Mouse (Mus musculus) intestine, postnatal 0 days (tissue): ENCODE measurements around the gene Plekhg1. TPM values are rescaled to one million over a fixed set of nuclear protein-coding genes. Genes with fewer than 3 reads are reported as not detected.

Experiments
- ATAC-seq: fragments of 200-750 bp; cut with Nextera tagmentation; 2 replicates; pipeline ENCODE4 v1.8.0; 2017; ENCODE audit warnings: mild to moderate bottlenecking, moderate TSS enrichment, moderate library complexity
- H3K27ac ChIP-seq: fragments of 300-500 bp; sonication (generic); 2 replicates; pipeline ENCODE4 v1.5.1; 2014; ENCODE audit warnings: mild to moderate bottlenecking, low read depth, low read length, moderate library complexity
- H3K27me3 ChIP-seq: fragments of 300-500 bp; sonication (generic); replicated peaks from 2 replicates; pipeline ENCODE4 v1.6.1; 2014; ENCODE audit warnings: low read length, mixed read lengths; ENCODE audit not compliant: control insufficient read depth, insufficient read depth
- H3K36me3 ChIP-seq: fragments of 300-500 bp; sonication (generic); 2 replicates; pipeline ENCODE4 v1.6.1; 2014; ENCODE audit warnings: mild to moderate bottlenecking, moderate library complexity; ENCODE audit not compliant: control insufficient read depth, insufficient read depth
- H3K4me1 ChIP-seq: fragments of 300-500 bp; sonication (generic); replicated peaks from 2 replicates; pipeline ENCODE4 v1.6.1; 2014; ENCODE audit warnings: antibody characterized with exemption, low read length, mixed read lengths; ENCODE audit not compliant: control insufficient read depth, insufficient read depth
- H3K4me2 ChIP-seq: fragments of 300-500 bp; sonication (generic); replicated peaks from 2 replicates; pipeline ENCODE4 v1.6.1; 2014; ENCODE audit warnings: low read depth, mild to moderate bottlenecking, moderate library complexity
- H3K4me3 ChIP-seq: fragments of 300-500 bp; sonication (generic); 2 replicates; pipeline ENCODE4 v1.5.1; 2014; ENCODE audit warnings: low read depth, low read length
- H3K9ac ChIP-seq: fragments of 300-500 bp; sonication (generic); 2 replicates; pipeline ENCODE4 v1.6.1; 2014; ENCODE audit warnings: mild to moderate bottlenecking, low read depth, low read length
- H3K9me3 ChIP-seq: fragments of 300-500 bp; sonication (generic); 2 replicates; pipeline ENCODE4 v1.6.1; 2016; ENCODE audit warnings: mixed run types; ENCODE audit not compliant: control insufficient read depth
- CTCF ChIP-seq: sonication (generic); IDR thresholded peaks from 2 replicates; pipeline ENCODE4 v1.5.1; 2016; ENCODE audit warnings: low read depth, mild to moderate bottlenecking, control low read depth, antibody characterized with exemption, moderate library complexity
- WGBS: fragments of 180-500 bp; shearing (Covaris S2); extraction: QIAGEN DNeasy Blood & Tissue Kit; methylation state at CpG from one replicate; pipeline ENCODE4 v1.1.7; 2014; 5-methylcytosine and 5-hydroxymethylcytosine counted together
- polyA plus RNA-seq: library from polyadenylated mRNA; unstranded; fragments of >200 nt; fragmentation: Nextera tagmentation; extraction: Ambion mirVana; gene quantifications from 2 replicates; pipeline ENCODE4 v1.2.1, GENCODE M21; 2015

The Plekhg1 gene
- polyA plus RNA-seq, 1 experiment from 2014 or later: 2.1 TPM

DNA sequence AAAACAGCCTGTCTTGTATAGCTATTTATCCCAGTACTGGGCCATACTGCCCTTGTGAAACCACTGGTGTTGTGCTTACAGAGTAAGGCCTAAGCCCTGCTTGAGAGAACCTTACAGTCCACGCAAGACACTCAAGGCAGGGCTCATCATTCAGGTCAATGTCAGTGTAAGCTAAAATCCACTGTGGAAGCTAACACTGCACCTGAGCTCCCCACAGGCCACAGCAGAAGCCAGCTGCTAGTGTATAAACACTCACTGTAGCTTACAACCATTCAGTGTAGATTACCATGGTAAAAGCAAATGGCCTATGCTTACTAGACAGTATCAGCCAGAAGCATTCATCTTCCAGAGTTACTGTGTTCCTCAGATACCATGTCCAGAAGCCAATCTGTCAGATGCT, 90.5 kb downstream of the Plekhg1 start:
- Histone ChIP-seq H3K9ac (no peak overlapping the region), H3K27ac (no peak overlapping the region), H3K4me2 (no peak overlapping the region), H3K36me3 (no peaks in the 10 kb centered on the region), H3K9me3 (no peaks in the 10 kb centered on the region), H3K4me3 (no peak overlapping the region), H3K27me3 (no peaks in the 10 kb centered on the region), H3K4me1 (no peaks in the 10 kb centered on the region)
- 95% methylated on average over 1 of the region's 1 CpGs for whole genome bisulfite sequencing
- no peak for ATAC-seq
- TF ChIP-seq CTCF: no peak

GRCm38 (mm10) chr10:3831597-3832351, 91.6 kb downstream of the Plekhg1 start:
- WGBS: 73% methylated on average over 11 of the region's 11 CpGs
- Histone ChIP-seq H3K9ac (no peak overlapping the region), H3K4me1 (no peaks in the 10 kb centered on the region), H3K4me3 (no peak overlapping the region), H3K27me3 (no peaks in the 10 kb centered on the region), H3K9me3 (no peaks in the 10 kb centered on the region), H3K4me2 (no peak overlapping the region), H3K27ac (peak overlapping the region; percentile 9; the same call in 1 of the 2 replicates), H3K36me3 (no peaks in the 10 kb centered on the region)
- ATAC-seq: peak; percentile 41
- TF ChIP-seq CTCF: no peak

DNA sequence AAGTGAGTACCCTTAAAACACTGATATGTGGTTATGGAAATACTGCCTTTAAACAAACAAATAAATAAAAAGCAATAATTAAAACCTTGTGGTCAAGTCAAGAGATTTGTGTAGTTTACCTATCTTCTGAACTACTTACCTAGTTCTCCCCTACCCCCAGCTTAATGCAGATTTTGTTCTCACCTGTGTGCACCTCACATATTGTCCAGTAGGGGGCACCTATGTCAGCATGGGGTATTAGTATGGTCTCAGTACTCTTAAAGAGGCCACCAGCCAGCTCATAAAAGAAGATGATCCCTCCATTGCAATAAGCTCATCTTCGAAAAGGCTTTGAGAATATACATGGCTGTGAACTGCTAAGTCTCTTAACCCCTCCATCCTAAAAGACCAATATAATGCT, 93.9 kb downstream of the Plekhg1 start:
- no peak overlapping the region for H3K4me2 ChIP-seq
- no peak overlapping the region for H3K4me3 ChIP-seq
- WGBS: 54% methylated on average over 1 of the region's 1 CpGs
- no peaks in the 10 kb centered on the region for H3K27me3 ChIP-seq
- no peak overlapping the region for H3K9ac ChIP-seq
- H3K9me3 ChIP-seq: no peaks in the 10 kb centered on the region
- ATAC-seq: no peak
- no peak overlapping the region for H3K27ac ChIP-seq
- H3K4me1 ChIP-seq: no peaks in the 10 kb centered on the region
- TF ChIP-seq CTCF: peak; percentile 50
- H3K36me3 ChIP-seq: no peaks in the 10 kb centered on the region

DNA sequence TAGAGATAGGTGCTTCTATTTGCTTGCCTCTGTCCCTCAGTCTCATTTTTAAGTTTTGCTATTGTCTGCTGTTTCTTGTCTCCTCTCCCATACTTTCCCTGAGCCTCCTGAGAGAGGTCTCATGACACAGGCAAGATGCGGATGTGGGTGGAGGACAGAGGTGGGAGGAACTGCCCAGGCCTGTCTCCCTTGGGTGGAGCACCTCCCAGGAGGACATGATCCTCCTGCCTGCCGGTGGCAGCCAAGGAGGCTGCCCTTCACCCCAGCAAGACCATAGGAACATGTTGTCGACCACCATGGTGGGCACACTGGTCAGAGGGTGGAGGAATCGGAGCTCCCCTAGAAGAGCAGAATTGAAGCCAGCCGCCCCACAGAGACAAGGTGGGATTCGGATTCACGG, 94.5 kb downstream of the Plekhg1 start:
- WGBS: 82% methylated on average over 7 of the region's 7 CpGs
- Histone ChIP-seq H3K27ac (no peak overlapping the region), H3K36me3 (no peaks in the 10 kb centered on the region), H3K4me3 (no peak overlapping the region), H3K9ac (no peak overlapping the region), H3K4me1 (no peaks in the 10 kb centered on the region), H3K4me2 (no peak overlapping the region), H3K27me3 (no peaks in the 10 kb centered on the region), H3K9me3 (no peaks in the 10 kb centered on the region)
- ATAC-seq: no peak
- TF ChIP-seq CTCF: no peak

- Histone ChIP-seq H3K4me3 (no peak overlapping the region), H3K9me3 (no peaks in the 10 kb centered on the region), H3K27ac (no peak overlapping the region), H3K9ac (no peak overlapping the region), H3K27me3 (no peaks in the 10 kb centered on the region), H3K4me1 (no peaks in the 10 kb centered on the region), H3K4me2 (no peak overlapping the region), H3K36me3 (no peaks in the 10 kb centered on the region)
- no peak for ATAC-seq
- WGBS: 80% methylated on average over 10 of the region's 10 CpGs
- TF ChIP-seq CTCF: no peak
These were observed 95.5 kb downstream of the Plekhg1 start for GRCm38 (mm10) chr10:3835616-3836015.

- Histone ChIP-seq H3K27ac (no peak overlapping the region), H3K9ac (no peak overlapping the region), H3K4me3 (no peak overlapping the region), H3K36me3 (no peaks in the 10 kb centered on the region), H3K27me3 (no peaks in the 10 kb centered on the region), H3K4me1 (no peaks in the 10 kb centered on the region), H3K9me3 (no peaks in the 10 kb centered on the region), H3K4me2 (no peak overlapping the region)
- ATAC-seq: peak; percentile 56; the same call in 1 of the 2 replicates
- no peak for TF ChIP-seq CTCF
- 31% methylated on average over 6 of the region's 6 CpGs for WGBS
These were observed 99.7 kb downstream of the Plekhg1 start for GRCm38 (mm10) chr10:3839748-3840432.
